Mouse (Mus musculus) embryonic facial prominence, embryonic 13.5 days (tissue): ENCODE measurements around the gene Polm. TPM values are rescaled to one million over a fixed set of nuclear protein-coding genes. Genes with fewer than 3 reads are reported as not detected.

ENCODE experiments used
- ATAC-seq: fragments of 200-750 bp; cut with Nextera tagmentation; 2 replicates; pipeline ENCODE4 v1.8.0; 2017; ENCODE audit warnings: low read depth; ENCODE audit not compliant: insufficient number of reproducible peaks, insufficient read depth, low FRiP score, low TSS enrichment
- H3K27ac ChIP-seq: fragments of 300-500 bp; sonication (generic); 2 replicates; pipeline ENCODE4 v1.5.1; 2015; ENCODE audit warnings: moderate library complexity, mild to moderate bottlenecking, inconsistent platforms
- H3K27me3 ChIP-seq: fragments of 300-500 bp; sonication (generic); 2 replicates; pipeline ENCODE4 v1.6.1; 2015; ENCODE audit warnings: mild to moderate bottlenecking, inconsistent platforms
- H3K36me3 ChIP-seq: fragments of 300-500 bp; sonication (generic); 2 replicates; pipeline ENCODE4 v1.6.1; 2015; ENCODE audit warnings: mild to moderate bottlenecking, inconsistent platforms
- H3K4me1 ChIP-seq: fragments of 300-500 bp; sonication (generic); 2 replicates; pipeline ENCODE4 v1.6.1; 2015; ENCODE audit warnings: inconsistent platforms
- H3K4me2 ChIP-seq: fragments of 300-500 bp; sonication (generic); 2 replicates; pipeline ENCODE4 v1.6.1; 2015; ENCODE audit warnings: moderate library complexity, mild to moderate bottlenecking, inconsistent platforms
- H3K4me3 ChIP-seq: fragments of 300-500 bp; sonication (generic); 2 replicates; pipeline ENCODE4 v1.5.1; 2015; ENCODE audit warnings: mild to moderate bottlenecking, inconsistent platforms
- H3K9ac ChIP-seq: fragments of 300-500 bp; sonication (generic); 2 replicates; pipeline ENCODE4 v1.6.1; 2015; ENCODE audit warnings: mild to moderate bottlenecking, inconsistent platforms
- H3K9me3 ChIP-seq: fragments of 300-500 bp; sonication (generic); 2 replicates; pipeline ENCODE4 v1.6.1; 2016; ENCODE audit warnings: inconsistent platforms
- WGBS: fragments of 180-500 bp; shearing (Covaris S2); methylation state at CpG from one replicate; pipeline ENCODE4 v1.1.7; 2015; ENCODE audit warnings: mixed read lengths; 5-methylcytosine and 5-hydroxymethylcytosine counted together
- polyA plus RNA-seq: library from polyadenylated mRNA; unstranded; fragments of >200 nt; fragmentation: Nextera tagmentation; extraction: Ambion mirVana; gene quantifications from 2 replicates; pipeline ENCODE4 v1.2.1, GENCODE M21; 2015

Polm gene
- polyA plus RNA-seq: 11.4 and 13.6 TPM in 2 replicates

DNA sequence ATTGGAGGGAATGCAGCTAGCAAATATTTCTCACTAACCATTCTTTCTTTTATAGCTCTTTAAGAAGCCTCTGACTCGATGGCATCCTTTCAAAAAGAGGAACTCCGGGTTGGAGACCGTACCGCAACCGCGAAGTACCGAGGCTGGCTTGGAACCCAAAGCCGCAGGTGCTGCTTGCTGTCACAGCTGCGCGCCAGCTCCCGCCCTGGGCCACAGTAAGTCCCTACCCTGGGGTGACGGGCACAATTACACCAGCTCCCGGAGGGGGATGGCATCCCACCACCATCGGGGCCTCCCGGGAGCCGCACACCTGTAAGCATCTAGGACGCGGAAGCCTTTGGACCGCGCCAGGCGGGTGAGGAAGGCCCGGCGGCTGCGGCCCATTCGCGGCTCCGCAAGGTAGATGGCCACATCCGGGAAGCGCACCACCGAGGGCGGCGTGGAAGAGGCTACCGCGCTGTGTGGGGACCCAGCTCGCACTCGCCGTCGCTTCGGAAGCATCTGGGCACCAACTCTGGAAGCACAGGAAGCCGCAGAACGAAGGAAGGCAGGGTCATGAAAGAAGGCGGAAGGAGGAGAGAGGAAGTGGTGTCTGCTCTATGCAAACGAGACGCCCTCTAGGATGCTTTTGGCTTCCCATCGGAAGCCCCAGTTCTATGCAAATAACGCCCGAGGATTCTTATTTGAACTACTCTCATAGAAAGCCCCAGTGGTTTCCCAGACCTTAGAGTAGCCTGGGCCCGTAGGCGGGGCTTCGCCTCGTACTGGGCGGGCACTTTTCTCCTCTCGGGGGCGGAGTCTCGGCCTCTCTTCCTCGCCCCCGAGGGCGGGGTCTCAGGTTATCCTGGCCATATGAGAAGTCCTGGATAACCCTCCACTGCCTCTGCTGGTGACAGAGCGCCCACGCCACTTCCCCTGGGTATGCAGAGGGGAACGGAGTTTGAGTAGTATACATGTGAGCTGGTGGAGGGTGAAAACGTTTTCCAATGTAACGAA is at the start of gene Polm:
TSS of gene Polm (minus strand) at position 766 of the 996 bp plus-strand sequence.
- under 1% methylated on average over 63 of the region's 63 CpGs for WGBS
- Histone ChIP-seq H3K4me3 (peak within 1 kb of the TSS; percentile 77), H3K4me1 (peaks cover 24% of the 10 kb centered on the region), H3K27me3 (no peaks in the 10 kb centered on the region), H3K4me2 (peak within 1 kb of the TSS; percentile 85), H3K9me3 (no peaks in the 10 kb centered on the region), H3K9ac (peak within 1 kb of the TSS; percentile 89), H3K27ac (peak within 1 kb of the TSS; percentile 86), H3K36me3 (peaks cover 26% of the 10 kb centered on the region)
- ATAC-seq: peak; percentile 91

DNA sequence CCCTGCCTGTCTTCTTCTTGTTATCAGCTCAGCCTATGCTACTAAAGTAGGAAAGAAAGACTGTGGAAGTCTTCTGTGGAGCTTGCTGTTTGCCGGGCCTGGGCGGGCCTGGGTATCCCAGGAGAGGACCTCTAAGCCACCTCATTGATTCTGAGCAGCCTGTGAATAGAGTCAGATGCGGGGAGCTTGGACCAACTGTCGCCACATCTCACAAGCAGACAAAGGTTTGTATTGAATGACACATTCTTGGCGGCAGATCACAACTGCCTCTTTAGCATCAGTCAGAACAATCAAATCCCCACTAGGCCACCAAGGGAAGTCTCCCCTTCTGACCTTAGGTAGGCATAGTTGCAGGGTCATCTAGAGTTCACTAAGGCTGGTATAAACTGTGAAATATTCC is 49.4 kb upstream of the Polm start:
- Histone ChIP-seq H3K4me1 (peaks cover 18% of the 10 kb centered on the region), H3K27ac (no peak overlapping the region), H3K4me3 (no peak overlapping the region), H3K27me3 (no peaks in the 10 kb centered on the region), H3K36me3 (no peaks in the 10 kb centered on the region), H3K9me3 (no peaks in the 10 kb centered on the region), H3K4me2 (no peak overlapping the region), H3K9ac (no peak overlapping the region)
- 51% methylated on average over 5 of the region's 5 CpGs for WGBS
- no peak for ATAC-seq

DNA sequence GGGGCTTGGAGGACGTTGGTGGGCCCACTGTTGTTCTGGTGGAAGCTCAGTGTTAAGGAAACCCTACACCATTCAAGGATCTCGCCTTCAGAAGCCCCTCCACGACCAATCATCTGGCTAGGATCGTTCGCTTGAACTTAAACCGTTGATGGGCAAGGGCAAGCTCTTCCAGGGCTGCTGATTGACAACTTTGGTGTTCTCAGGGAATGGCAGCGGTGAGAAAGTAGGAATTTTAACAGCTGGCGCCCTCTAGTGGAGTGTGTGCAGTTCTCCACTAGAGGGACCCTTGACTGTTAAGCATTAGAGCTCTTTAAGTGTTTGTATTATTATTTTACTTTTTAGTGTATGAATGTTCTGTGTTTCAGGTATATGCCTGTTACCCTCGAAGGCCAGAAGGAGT is 48.4 kb upstream of the Polm start:
- H3K9me3 ChIP-seq: no peaks in the 10 kb centered on the region
- no peak overlapping the region for H3K4me2 ChIP-seq
- peaks cover 14% of the 10 kb centered on the region for H3K4me1 ChIP-seq
- H3K27ac ChIP-seq: no peak overlapping the region
- ATAC-seq: no peak
- H3K4me3 ChIP-seq: no peak overlapping the region
- no peaks in the 10 kb centered on the region for H3K27me3 ChIP-seq
- H3K9ac ChIP-seq: no peak overlapping the region
- 18% methylated on average over 9 of the region's 9 CpGs for WGBS
- H3K36me3 ChIP-seq: no peaks in the 10 kb centered on the region

DNA sequence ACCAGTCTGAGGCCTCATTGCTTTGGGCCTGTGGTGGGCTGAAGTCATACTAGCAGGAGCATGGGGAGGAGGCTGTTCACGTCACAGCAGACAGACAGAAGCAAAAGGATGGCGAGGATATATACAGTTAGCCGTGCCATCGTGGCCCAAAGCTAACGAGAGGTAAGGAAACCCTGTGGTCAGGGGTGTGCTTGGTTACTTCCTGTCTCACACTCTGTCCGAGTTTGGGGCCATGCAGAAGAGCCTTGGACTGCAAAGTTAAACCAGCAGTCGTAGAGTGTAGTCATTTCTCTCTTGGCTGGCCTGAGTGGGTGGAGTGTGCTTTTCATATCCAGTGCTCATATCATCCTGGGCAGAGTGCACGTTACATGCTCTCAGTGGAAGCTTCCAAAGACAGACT is 44.7 kb upstream of the Polm start:
- 74% methylated on average over 8 of the region's 8 CpGs for WGBS
- ATAC-seq: no peak

DNA sequence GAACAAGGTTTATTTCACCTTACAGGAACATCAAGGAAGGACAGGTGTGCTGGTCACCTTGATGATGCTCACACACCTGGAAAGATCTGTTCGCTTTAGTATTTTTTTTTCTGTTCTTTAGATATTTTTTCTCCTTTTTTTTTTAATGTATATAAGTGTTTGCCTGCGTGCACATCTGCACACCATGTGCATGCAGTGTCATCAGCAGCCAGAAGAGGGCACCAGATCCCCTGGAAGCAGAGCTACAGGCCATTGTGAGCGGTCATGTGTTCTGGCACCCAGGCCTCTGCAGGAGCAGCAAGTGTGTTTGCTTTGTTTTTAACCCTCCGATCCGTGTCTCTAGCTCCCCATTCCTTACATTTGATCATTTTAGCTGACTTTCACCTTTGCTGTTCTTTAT is 42.1 kb upstream of the Polm start:
- no peak for ATAC-seq
- Histone ChIP-seq H3K27ac (no peak overlapping the region), H3K4me2 (no peak overlapping the region), H3K9ac (no peak overlapping the region), H3K4me3 (no peak overlapping the region), H3K4me1 (peaks cover 25% of the 10 kb centered on the region), H3K27me3 (no peaks in the 10 kb centered on the region), H3K36me3 (peaks cover 17% of the 10 kb centered on the region), H3K9me3 (no peaks in the 10 kb centered on the region)
- WGBS: 60% methylated on average over 5 of the region's 5 CpGs

More for the DNA sequence above, 44.7 kb upstream of the Polm start:
- no peaks in the 10 kb centered on the region; the same call in 1 of the 2 replicates for H3K36me3 ChIP-seq
- H3K4me3 ChIP-seq: no peak overlapping the region
- H3K27me3 ChIP-seq: no peaks in the 10 kb centered on the region
- no peaks in the 10 kb centered on the region for H3K9me3 ChIP-seq
- H3K4me1 ChIP-seq: peaks cover 9% of the 10 kb centered on the region
- H3K4me2 ChIP-seq: no peak overlapping the region
- H3K9ac ChIP-seq: no peak overlapping the region
- no peak overlapping the region for H3K27ac ChIP-seq

DNA sequence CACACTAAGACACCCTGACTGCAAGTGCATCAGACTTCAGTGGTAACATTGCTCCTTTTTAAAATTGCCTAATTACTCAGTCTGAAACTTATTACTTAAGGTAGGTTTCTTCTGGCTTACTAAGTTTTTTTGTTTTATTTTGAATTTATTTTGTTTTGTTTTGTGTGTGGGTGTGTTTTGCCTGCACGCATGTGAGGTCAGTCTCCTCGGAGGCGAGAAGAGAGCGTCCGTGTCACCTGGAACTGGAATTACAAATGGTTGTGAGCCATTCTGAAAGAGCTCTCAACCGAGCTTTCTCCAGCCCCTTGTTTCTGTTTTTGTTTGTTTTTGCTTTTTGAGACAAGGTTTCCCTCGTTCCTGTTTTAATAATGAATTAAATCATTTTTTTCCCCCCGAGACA is 40.8 kb upstream of the Polm start:
- H3K36me3 ChIP-seq: peaks cover 29% of the 10 kb centered on the region
- H3K27ac ChIP-seq: peak overlapping the region; percentile 91
- 43% methylated on average over 8 of the region's 8 CpGs for WGBS
- H3K4me2 ChIP-seq: peak overlapping the region; percentile 77
- ATAC-seq: no peak
- H3K4me3 ChIP-seq: peak overlapping the region; percentile 66
- no peaks in the 10 kb centered on the region for H3K9me3 ChIP-seq
- no peaks in the 10 kb centered on the region for H3K27me3 ChIP-seq
- peaks cover 25% of the 10 kb centered on the region for H3K4me1 ChIP-seq
- H3K9ac ChIP-seq: peak overlapping the region; percentile 82

DNA sequence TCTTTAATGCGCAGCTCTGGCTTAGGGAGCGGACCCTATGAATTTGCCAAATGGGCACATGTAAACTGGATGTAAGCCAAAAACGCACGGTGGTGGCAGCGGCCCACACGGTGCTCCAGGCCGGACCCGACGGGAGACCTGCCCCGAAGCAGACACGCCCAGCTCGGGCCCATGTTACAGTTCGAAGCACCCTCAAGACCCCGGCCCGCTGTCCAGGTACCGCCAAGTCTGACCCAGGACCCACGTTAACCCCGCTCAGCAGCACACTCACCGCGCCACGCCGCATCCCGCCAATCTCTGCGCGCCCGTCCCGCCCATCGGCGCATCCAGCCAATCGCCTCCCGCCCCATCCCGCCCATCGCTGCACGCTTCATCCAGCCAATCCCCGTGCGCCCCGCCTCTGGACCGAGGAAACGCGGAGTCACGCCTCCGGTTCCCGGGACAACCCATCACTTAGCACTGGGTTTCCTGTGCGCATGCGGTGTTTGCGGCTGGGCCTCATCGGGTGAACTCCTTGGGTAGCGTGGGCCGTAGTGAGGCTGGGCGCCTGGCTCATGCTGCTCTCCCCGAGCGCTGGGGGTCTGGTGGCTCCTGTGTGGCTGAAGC is 40.2 kb upstream of the Polm start, which contains the start of gene Pold2:
TSS of gene Pold2 (minus strand) at position 372 of the 606 bp plus-strand sequence.
- Histone ChIP-seq H3K36me3 (peaks cover 36% of the 10 kb centered on the region), H3K9ac (peak within 1 kb of the TSS; percentile 82), H3K4me2 (peak within 1 kb of the TSS; percentile 77), H3K27me3 (no peaks in the 10 kb centered on the region), H3K9me3 (no peaks in the 10 kb centered on the region), H3K27ac (peak within 1 kb of the TSS; percentile 91), H3K4me1 (peaks cover 25% of the 10 kb centered on the region), H3K4me3 (peak within 1 kb of the TSS; percentile 66)
- WGBS: under 1% methylated on average over 52 of the region's 52 CpGs
- ATAC-seq: peak; percentile 96

DNA sequence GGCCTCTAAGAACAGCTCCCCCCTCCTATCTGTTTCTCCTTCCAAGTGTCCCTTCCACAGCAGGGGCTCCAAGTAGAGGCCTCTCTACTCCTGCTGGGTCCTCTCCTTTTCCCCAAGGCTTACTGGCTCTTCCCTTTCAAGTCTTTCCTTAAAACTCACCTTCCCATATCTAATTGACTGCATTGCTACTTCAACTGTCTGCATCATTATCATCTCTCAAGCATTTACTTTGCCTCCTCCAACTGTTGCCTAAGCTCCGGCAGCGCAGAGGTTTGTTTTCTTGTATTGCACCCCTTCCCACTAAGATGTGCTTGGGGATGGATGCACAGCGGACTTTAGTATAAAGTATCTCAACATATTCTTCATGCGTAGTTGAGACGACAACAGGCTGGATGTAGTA is 39.6 kb upstream of the Polm start:
- ATAC-seq: no peak
- Histone ChIP-seq H3K9ac (peak overlapping the region; percentile 82), H3K4me3 (peak overlapping the region; percentile 66), H3K27me3 (no peaks in the 10 kb centered on the region), H3K27ac (peak overlapping the region; percentile 28; the same call in 1 of the 2 replicates), H3K4me2 (peak overlapping the region; percentile 77), H3K36me3 (peaks cover 42% of the 10 kb centered on the region), H3K4me1 (peaks cover 25% of the 10 kb centered on the region), H3K9me3 (no peaks in the 10 kb centered on the region)
- 2% methylated on average over 5 of the region's 5 CpGs for WGBS

DNA sequence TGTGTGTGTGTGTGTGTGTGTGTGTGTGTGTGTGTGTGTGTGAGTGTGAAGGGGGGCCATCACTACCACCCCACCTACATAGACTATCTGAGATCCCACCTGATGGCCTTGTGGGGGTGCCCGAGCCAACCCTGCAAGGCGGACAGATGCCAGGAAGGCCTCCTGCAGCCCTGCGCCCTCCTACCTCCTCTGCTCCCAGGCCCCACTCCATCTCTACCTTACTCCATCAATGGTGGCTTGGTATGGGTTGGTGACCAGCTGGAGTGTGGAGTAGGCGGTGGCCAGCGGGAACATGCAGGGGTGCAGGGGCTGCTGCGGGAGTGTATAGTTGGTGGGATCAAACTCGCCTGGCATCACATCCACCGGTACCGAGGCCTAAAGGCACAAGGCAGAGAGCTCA is 35.4 kb upstream of the Polm start:
- Histone ChIP-seq H3K4me3 (no peak overlapping the region), H3K4me1 (peaks cover 16% of the 10 kb centered on the region), H3K36me3 (peaks cover 84% of the 10 kb centered on the region), H3K27ac (no peak overlapping the region), H3K4me2 (no peak overlapping the region), H3K27me3 (no peaks in the 10 kb centered on the region), H3K9ac (no peak overlapping the region), H3K9me3 (no peaks in the 10 kb centered on the region)
- WGBS: 99% methylated on average over 9 of the region's 9 CpGs
- no peak for ATAC-seq

DNA sequence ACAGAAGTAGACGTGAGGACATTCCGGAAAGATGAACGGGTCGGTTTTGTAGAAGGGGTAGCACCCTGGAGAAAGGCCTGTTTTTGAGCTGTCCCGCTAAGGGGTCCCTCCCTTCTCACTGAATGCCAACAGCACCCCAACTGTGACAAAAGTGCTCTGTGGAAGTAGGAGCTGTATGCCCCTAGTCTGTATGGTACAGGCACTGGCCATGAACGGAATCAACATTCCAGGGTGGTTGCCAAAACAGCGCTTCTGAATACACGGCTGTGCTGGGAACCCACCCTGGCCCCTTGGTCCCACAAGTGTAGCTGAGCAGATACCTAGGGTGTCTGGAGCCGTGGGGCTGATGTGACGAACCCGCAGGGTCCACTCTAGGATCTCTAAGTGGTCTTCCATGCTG is 34.9 kb upstream of the Polm start:
- Histone ChIP-seq H3K9me3 (no peaks in the 10 kb centered on the region), H3K4me2 (no peak overlapping the region), H3K36me3 (peaks cover 89% of the 10 kb centered on the region), H3K9ac (no peak overlapping the region), H3K27ac (no peak overlapping the region), H3K27me3 (no peaks in the 10 kb centered on the region), H3K4me3 (no peak overlapping the region), H3K4me1 (peaks cover 16% of the 10 kb centered on the region)
- WGBS: 94% methylated on average over 11 of the region's 11 CpGs
- no peak for ATAC-seq

DNA sequence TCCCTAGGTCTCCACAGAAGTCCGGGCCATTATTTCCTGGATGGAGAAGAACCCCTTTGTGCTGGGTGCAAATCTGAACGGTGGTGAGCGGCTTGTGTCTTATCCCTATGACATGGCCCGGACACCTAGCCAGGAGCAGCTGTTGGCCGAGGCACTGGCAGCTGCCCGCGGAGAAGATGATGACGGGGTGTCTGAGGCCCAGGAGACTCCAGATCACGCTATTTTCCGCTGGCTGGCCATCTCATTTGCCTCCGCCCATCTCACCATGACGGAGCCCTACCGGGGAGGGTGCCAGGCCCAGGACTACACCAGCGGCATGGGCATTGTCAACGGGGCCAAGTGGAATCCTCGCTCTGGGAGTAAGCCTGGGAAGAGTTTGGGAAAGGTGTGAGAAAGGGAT is 32.3 kb upstream of the Polm start:
- WGBS: 91% methylated on average over 16 of the region's 16 CpGs
- Histone ChIP-seq H3K27ac (no peak overlapping the region), H3K4me3 (no peak overlapping the region), H3K9me3 (no peaks in the 10 kb centered on the region), H3K27me3 (no peaks in the 10 kb centered on the region), H3K36me3 (peaks cover 89% of the 10 kb centered on the region), H3K9ac (no peak overlapping the region), H3K4me2 (no peak overlapping the region), H3K4me1 (no peaks in the 10 kb centered on the region)
- ATAC-seq: no peak
